Mouse (Mus musculus) liver, embryonic 16.5 days (tissue): Measurements from ENCODE around the gene Aplnr. TPM values are rescaled to one million over a fixed set of nuclear protein-coding genes. Genes with fewer than 3 reads are reported as not detected.

Experiments used
- ATAC-seq: fragments of 200-750 bp; cut with Nextera tagmentation; 2 replicates; pipeline ENCODE4 v1.8.0; 2017; ENCODE audit warnings: low read depth, mild to moderate bottlenecking, moderate number of reproducible peaks, moderate library complexity
- H3K27ac ChIP-seq: fragments of 300-500 bp; sonication (generic); 2 replicates; pipeline ENCODE4 v1.5.1; 2014; ENCODE audit warnings: mild to moderate bottlenecking, low read length
- H3K27me3 ChIP-seq: fragments of 300-500 bp; sonication (generic); 2 replicates; pipeline ENCODE4 v1.6.1; 2014; ENCODE audit warnings: low read depth, low read length, mixed read lengths; ENCODE audit not compliant: control insufficient read depth, insufficient read depth
- H3K36me3 ChIP-seq: fragments of 300-500 bp; sonication (generic); 2 replicates; pipeline ENCODE4 v1.6.1; 2014; ENCODE audit warnings: mild to moderate bottlenecking; ENCODE audit not compliant: control insufficient read depth, insufficient read depth
- H3K4me1 ChIP-seq: fragments of 300-500 bp; sonication (generic); 2 replicates; pipeline ENCODE4 v1.6.1; 2014; ENCODE audit warnings: low read depth, low read length, mixed read lengths; ENCODE audit not compliant: control insufficient read depth
- H3K4me2 ChIP-seq: fragments of 300-500 bp; sonication (generic); 2 replicates; pipeline ENCODE4 v1.6.1; 2014; ENCODE audit warnings: low read depth, low read length, mixed read lengths
- H3K4me3 ChIP-seq: fragments of 300-500 bp; sonication (generic); 2 replicates; pipeline ENCODE4 v1.5.1; 2014; ENCODE audit warnings: low read depth, mild to moderate bottlenecking, low read length
- H3K9ac ChIP-seq: fragments of 300-500 bp; sonication (generic); 2 replicates; pipeline ENCODE4 v1.6.1; 2014; ENCODE audit warnings: low read depth, low read length
- H3K9me3 ChIP-seq: fragments of 300-500 bp; sonication (generic); replicated peaks from 2 replicates; pipeline ENCODE4 v1.6.1; 2016; ENCODE audit warnings: low read length; ENCODE audit not compliant: control insufficient read depth
- WGBS: fragments of 180-500 bp; shearing (Covaris S2); extraction: QIAGEN DNeasy Blood & Tissue Kit; methylation state at CpG from one replicate; pipeline ENCODE4 v1.1.7; 2014; ENCODE audit not compliant: insufficient replicate concordance; 5-methylcytosine and 5-hydroxymethylcytosine counted together
- polyA plus RNA-seq: library from polyadenylated mRNA; unstranded; fragments of >200 nt; fragmentation: Nextera tagmentation; extraction: Ambion mirVana; gene quantifications from 2 replicates; pipeline ENCODE4 v1.2.1, GENCODE M21; 2015

The Aplnr gene
- polyA plus RNA-seq, 1 experiment from 2014 or later = 2.7 TPM

GRCm38 (mm10) chr2:85105426-85106013 is 30.5 kb upstream of the Aplnr start:
- no peaks in the 10 kb centered on the region for H3K9me3 ChIP-seq
- no peak for ATAC-seq
- no peaks in the 10 kb centered on the region for H3K4me1 ChIP-seq
- H3K4me3 ChIP-seq = no peak overlapping the region
- no peak overlapping the region for H3K4me2 ChIP-seq
- H3K27ac ChIP-seq = no peak overlapping the region
- WGBS = 21% methylated on average over 11 of the region's 11 CpGs
- no peaks in the 10 kb centered on the region for H3K27me3 ChIP-seq
- H3K36me3 ChIP-seq = no peaks in the 10 kb centered on the region
- H3K9ac ChIP-seq = no peak overlapping the region

DNA sequence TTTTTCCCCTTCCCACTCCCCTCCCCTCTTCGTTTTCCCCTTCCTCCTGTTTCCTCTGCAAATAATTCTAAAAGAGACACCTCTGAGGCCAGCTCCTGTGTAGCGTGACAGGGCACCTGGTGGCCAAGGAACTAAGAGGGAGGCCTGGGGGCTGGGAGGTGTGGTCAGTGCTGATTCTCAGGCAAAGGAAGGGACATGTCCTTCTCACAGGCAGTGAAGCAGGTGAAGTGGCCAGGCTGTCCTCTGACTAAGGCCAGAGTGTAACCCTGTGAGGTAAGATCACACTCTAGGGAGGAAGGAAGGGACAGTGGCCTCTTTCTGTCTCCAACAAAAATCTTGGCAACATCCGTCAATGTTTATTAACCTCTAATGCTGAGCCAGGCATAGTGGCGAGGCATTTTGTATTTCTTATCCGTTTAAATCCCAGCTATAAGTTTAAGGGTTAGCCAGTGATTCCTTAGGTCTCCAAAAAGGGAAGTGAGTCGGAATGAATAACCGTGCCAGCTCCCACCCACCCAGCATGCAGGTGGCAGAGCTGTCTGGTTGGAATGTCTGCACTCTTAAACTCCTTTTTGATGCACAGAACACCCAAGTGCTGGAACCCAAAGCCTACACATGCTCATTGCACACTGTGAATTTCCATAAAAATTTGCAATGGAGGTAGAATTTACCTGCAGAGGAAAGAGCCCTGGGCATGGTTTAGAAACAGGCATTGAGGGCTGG is 29.8 kb upstream of the Aplnr start:
- H3K9ac ChIP-seq = no peak overlapping the region
- no peak for ATAC-seq

DNA sequence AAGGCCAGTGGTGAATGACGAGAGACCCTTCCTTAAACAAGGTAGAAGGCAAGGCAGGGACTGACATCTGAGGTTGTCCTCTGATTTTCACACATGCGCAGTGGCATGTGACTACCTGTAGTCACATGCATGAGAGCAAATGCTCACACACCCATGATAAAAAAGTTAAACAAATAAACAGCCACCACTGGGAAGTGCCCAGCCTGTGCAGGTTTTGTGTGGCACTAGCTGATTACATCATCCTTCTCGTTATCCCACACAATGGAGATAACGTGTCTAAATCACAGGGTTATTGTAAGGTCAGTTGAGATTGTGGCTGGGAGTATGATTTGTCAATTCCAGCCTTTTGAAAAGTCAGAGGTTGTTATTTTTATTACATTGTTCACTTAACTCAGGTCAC is 29.1 kb upstream of the Aplnr start:
- Histone ChIP-seq H3K9me3 (no peaks in the 10 kb centered on the region), H3K4me3 (no peak overlapping the region), H3K36me3 (no peaks in the 10 kb centered on the region), H3K4me2 (no peak overlapping the region), H3K9ac (no peak overlapping the region), H3K27me3 (no peaks in the 10 kb centered on the region), H3K27ac (no peak overlapping the region), H3K4me1 (no peaks in the 10 kb centered on the region)
- ATAC-seq = no peak
- WGBS = 29% methylated on average over 4 of the region's 4 CpGs

More for the DNA sequence above, 29.8 kb upstream of the Aplnr start:
- Histone ChIP-seq H3K36me3 (no peaks in the 10 kb centered on the region), H3K4me3 (no peak overlapping the region), H3K4me2 (no peak overlapping the region), H3K27ac (no peak overlapping the region), H3K4me1 (no peaks in the 10 kb centered on the region), H3K27me3 (no peaks in the 10 kb centered on the region), H3K9me3 (no peaks in the 10 kb centered on the region)
- 40% methylated on average over 7 of the region's 7 CpGs for WGBS

DNA sequence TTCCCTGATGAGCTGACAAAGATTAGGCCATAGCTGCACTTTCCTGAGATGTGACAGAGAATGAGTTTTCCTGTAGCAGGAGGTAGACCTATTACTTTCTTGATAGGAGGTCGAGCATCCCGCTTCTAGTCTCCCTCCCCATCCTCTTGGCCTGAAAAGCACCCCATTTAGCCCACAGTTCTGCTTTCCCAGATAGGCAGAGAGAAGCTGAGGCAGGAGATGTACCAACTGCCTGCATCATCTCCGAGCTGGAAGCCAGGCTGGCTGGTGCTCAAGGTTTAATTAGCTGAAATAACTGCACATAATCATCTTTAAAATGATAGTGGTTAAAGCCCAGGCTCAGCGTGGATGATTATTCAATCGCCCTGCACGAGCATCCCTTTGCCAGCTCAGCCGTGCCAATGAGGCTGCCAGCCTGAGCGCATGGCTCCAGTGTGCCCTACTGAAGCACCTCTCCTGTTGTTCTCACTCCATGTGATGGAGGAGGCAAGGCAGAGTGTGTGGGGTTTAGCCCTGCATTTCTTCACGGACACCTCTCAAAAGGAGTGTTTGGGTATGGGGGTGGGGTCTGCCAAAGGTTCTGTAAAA is 25.6 kb upstream of the Aplnr start:
- Histone ChIP-seq H3K27me3 (no peaks in the 10 kb centered on the region), H3K27ac (no peak overlapping the region), H3K4me1 (no peaks in the 10 kb centered on the region), H3K9me3 (no peaks in the 10 kb centered on the region), H3K4me3 (no peak overlapping the region), H3K4me2 (no peak overlapping the region), H3K36me3 (no peaks in the 10 kb centered on the region), H3K9ac (no peak overlapping the region)
- 57% methylated on average over 9 of the region's 9 CpGs for WGBS
- no peak for ATAC-seq

DNA sequence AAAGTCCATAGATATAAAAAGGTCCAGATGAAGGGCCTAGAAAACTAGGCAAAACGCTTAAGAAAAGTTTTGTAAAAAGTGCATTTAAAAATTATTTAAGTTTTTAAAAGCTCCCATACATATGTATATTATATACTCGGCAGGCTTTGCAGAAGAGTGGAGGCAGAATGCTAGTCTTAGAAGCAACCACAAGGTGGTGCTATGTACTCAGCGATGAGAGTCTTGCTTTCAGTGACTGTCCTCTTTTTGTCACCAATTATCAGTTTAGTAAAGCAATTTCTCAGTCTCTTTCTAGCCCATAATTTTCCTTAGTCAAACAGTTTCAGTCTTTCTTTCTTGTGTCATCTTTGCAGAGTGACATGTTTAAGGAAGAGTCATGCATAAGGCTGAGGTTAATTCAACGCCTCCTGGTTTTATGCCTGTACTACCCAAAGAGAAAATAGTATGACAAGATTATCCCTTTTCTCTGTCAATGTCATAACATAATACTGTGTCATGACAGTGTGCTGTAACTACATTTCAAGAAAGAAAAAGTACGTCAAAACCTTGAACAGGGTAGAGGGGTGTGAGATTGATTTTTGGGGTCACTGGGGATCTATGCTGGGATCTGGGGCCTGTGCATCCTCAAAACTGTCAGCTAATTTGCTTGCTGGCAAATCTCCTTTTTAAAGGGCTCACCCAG is 12.7 kb upstream of the Aplnr start:
- Histone ChIP-seq H3K27ac (no peak overlapping the region), H3K4me2 (no peak overlapping the region), H3K27me3 (no peaks in the 10 kb centered on the region), H3K9me3 (no peaks in the 10 kb centered on the region), H3K36me3 (no peaks in the 10 kb centered on the region), H3K9ac (no peak overlapping the region), H3K4me1 (no peaks in the 10 kb centered on the region), H3K4me3 (no peak overlapping the region)
- ATAC-seq = 0 out of 2 replicates have a peak, but pooled peaks have one; percentile 45
- 25% methylated on average over 5 of the region's 5 CpGs for WGBS

GRCm38 (mm10) chr2:85123869-85124535 is 12.0 kb upstream of the Aplnr start:
- Histone ChIP-seq H3K27me3 (no peaks in the 10 kb centered on the region), H3K27ac (no peak overlapping the region), H3K4me1 (no peaks in the 10 kb centered on the region), H3K36me3 (no peaks in the 10 kb centered on the region), H3K4me3 (no peak overlapping the region), H3K9me3 (no peaks in the 10 kb centered on the region), H3K9ac (no peak overlapping the region), H3K4me2 (no peak overlapping the region)
- WGBS = 44% methylated on average over 1 of the region's 1 CpGs
- peak; percentile 48; the same call in 1 of the 2 replicates for ATAC-seq

- Histone ChIP-seq H3K4me2 (no peak overlapping the region), H3K27ac (no peak overlapping the region), H3K4me3 (no peak overlapping the region)
Measured at GRCm38 (mm10) chr2:85129496-85129971, 6.5 kb upstream of the Aplnr start.

DNA sequence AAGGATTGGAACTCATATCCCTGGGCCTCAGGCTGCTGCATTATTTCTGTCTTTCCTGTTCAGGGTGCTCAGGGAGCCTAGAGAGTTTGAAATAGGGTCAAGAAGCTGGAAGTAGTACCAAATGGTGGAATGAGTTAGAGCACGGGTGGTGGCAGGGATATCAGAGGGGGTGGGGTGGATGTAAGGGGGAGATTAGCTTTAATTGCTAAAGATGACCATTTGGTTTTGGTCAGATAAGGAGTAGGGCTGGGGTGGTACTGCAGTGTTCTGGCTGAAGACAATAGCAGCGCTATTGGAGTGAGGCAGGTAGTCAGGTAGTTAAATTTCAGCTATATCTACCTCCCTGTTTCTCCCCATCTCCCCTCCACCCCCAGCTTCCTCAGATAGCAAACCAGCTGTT is 4.8 kb upstream of the Aplnr start:
- H3K36me3 ChIP-seq = no peaks in the 10 kb centered on the region
- H3K9ac ChIP-seq = no peak overlapping the region
- no peak overlapping the region for H3K4me3 ChIP-seq
- H3K9me3 ChIP-seq = no peaks in the 10 kb centered on the region
- H3K4me1 ChIP-seq = peaks cover 10% of the 10 kb centered on the region
- no peak overlapping the region for H3K4me2 ChIP-seq
- no peak overlapping the region for H3K27ac ChIP-seq
- no peaks in the 10 kb centered on the region for H3K27me3 ChIP-seq
- peak; percentile 69 for ATAC-seq
- 13% methylated on average over 2 of the region's 2 CpGs for WGBS

More at GRCm38 (mm10) chr2:85129496-85129971, 6.5 kb upstream of the Aplnr start:
- 19% methylated on average over 6 of the region's 6 CpGs for WGBS
- no peaks in the 10 kb centered on the region for H3K27me3 ChIP-seq
- H3K4me1 ChIP-seq = peaks cover 10% of the 10 kb centered on the region
- H3K9ac ChIP-seq = no peak overlapping the region
- H3K9me3 ChIP-seq = no peaks in the 10 kb centered on the region
- ATAC-seq = peak; percentile 59
- no peaks in the 10 kb centered on the region for H3K36me3 ChIP-seq
